Mouse (Mus musculus): ENCODE data around the gene Kcnt2. TPM values are rescaled to one million over a fixed set of nuclear protein-coding genes. Genes with fewer than 3 reads are reported as not detected.
A peak's percentile ranks its signal among the peaks of the same experiment; 100 is the strongest.

Gene Kcnt2
- polyA plus RNA-seq (2012; rRNA removed) (1.9 and 2.2 TPM in 2 replicates), polyA plus RNA-seq (2014; fragmentation: Nextera tagmentation; extraction: Ambion mirVana) (2.3 and 3.2 TPM in 2 replicates)

- Histone ChIP-seq H3K27me3 (ENCODE audit: control insufficient read depth, insufficient read depth, low read length) (no peaks in the 10 kb centered on the region), H3K9ac (ENCODE audit: low read depth, low read length, severe bottlenecking) (peak within 1 kb of the TSS; percentile 55), H3K9me3 (ENCODE audit: control insufficient read depth, low read length) (no peaks in the 10 kb centered on the region), H3K4me3 (replicated peaks; ENCODE audit: low read length) (peak within 1 kb of the TSS; percentile 52), H3K4me2 (replicated peaks; ENCODE audit: low read depth, low read length, severe bottlenecking) (peak within 1 kb of the TSS; percentile 84), H3K27ac (replicated peaks; ENCODE audit: low read depth, low read length) (no peak within 1 kb of the TSS), H3K4me1 (ENCODE audit: control insufficient read depth, insufficient read depth, low read length) (no peaks in the 10 kb centered on the region), H3K36me3 (ENCODE audit: control insufficient read depth, insufficient read depth, low read length) (no peaks in the 10 kb centered on the region)
- peak; percentile 40 for DNase-seq (ENCODE audit: low spot score)
- peak; percentile 58 for ATAC-seq (ENCODE audit: low FRiP score, low read depth)
- under 1% methylated on average over 21 of the region's 21 CpGs for WGBS
- no peak for TF ChIP-seq POLR2A (IDR thresholded peaks at IDR 0.05; ENCODE audit: borderline replicate concordance, extremely low read depth, insufficient read depth, insufficient read length)
Observed at GRCm38 (mm10) chr1:140245876-140246597, at the start of gene Kcnt2. TSS of gene Kcnt2 (plus strand) at chr1:140246158.

DNA sequence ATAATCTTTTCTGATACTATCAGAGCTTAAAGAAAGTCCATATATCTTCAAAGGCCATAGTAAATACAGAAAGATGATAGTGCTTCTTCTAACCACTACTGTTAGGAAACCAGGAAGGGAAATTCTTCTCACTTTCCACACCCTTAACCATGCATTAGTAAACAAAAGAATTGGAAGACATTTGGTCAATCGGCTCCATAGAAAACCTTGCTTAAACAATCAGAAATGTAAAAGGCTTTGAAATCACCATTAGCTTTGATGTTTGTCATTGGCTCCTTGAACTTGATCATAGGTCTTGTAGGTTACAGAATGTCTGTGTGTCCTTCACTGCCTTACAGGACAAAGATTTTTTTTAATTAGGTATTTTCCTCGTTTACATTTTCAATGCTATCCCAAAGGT lies 40.6 kb upstream of the Kcnt2 start:
- 77% methylated on average over 2 of the region's 2 CpGs for WGBS
- Histone ChIP-seq H3K27me3 (ENCODE audit: control insufficient read depth, insufficient read depth, low read length) (no peaks in the 10 kb centered on the region), H3K4me3 (replicated peaks; ENCODE audit: low read length) (no peak overlapping the region), H3K4me2 (replicated peaks; ENCODE audit: low read depth, low read length, severe bottlenecking) (no peak overlapping the region), H3K9ac (ENCODE audit: low read depth, low read length, severe bottlenecking) (no peak overlapping the region), H3K9me3 (ENCODE audit: control insufficient read depth, low read length) (peaks cover under 1% of the 10 kb centered on the region), H3K4me1 (ENCODE audit: control insufficient read depth, insufficient read depth, low read length) (no peaks in the 10 kb centered on the region), H3K27ac (replicated peaks; ENCODE audit: low read depth, low read length) (no peak overlapping the region), H3K36me3 (ENCODE audit: control insufficient read depth, insufficient read depth, low read length) (no peaks in the 10 kb centered on the region)
- TF ChIP-seq POLR2A (IDR thresholded peaks at IDR 0.05; ENCODE audit: borderline replicate concordance, extremely low read depth, insufficient read depth, insufficient read length) = no peak
- no peak for DNase-seq (ENCODE audit: low spot score)
- no peak for ATAC-seq (ENCODE audit: low FRiP score, low read depth)

GRCm38 (mm10) chr1:140225221-140225620 lies 20.7 kb upstream of the Kcnt2 start:
- H3K4me1 ChIP-seq (ENCODE audit: control insufficient read depth, insufficient read depth, low read length) = no peaks in the 10 kb centered on the region
- H3K9me3 ChIP-seq (ENCODE audit: control insufficient read depth, low read length) = no peaks in the 10 kb centered on the region
- H3K4me2 ChIP-seq (replicated peaks; ENCODE audit: low read depth, low read length, severe bottlenecking) = no peak overlapping the region
- no peak for TF ChIP-seq POLR2A (IDR thresholded peaks at IDR 0.05; ENCODE audit: borderline replicate concordance, extremely low read depth, insufficient read depth, insufficient read length)
- no peaks in the 10 kb centered on the region for H3K27me3 ChIP-seq (ENCODE audit: control insufficient read depth, insufficient read depth, low read length)
- no peak overlapping the region for H3K27ac ChIP-seq (replicated peaks; ENCODE audit: low read depth, low read length)
- 25% methylated on average over 3 of the region's 3 CpGs for WGBS
- no peaks in the 10 kb centered on the region for H3K36me3 ChIP-seq (ENCODE audit: control insufficient read depth, insufficient read depth, low read length)
- H3K9ac ChIP-seq (ENCODE audit: low read depth, low read length, severe bottlenecking) = no peak overlapping the region
- H3K4me3 ChIP-seq (replicated peaks; ENCODE audit: low read length) = no peak overlapping the region
- no peak for ATAC-seq (ENCODE audit: low FRiP score, low read depth)
- no peak for DNase-seq (ENCODE audit: low spot score)

GRCm38 (mm10) chr1:140226673-140227072 lies 19.3 kb upstream of the Kcnt2 start:
- Histone ChIP-seq H3K9ac (ENCODE audit: low read depth, low read length, severe bottlenecking) (no peak overlapping the region), H3K36me3 (ENCODE audit: control insufficient read depth, insufficient read depth, low read length) (no peaks in the 10 kb centered on the region), H3K4me2 (replicated peaks; ENCODE audit: low read depth, low read length, severe bottlenecking) (no peak overlapping the region), H3K4me3 (replicated peaks; ENCODE audit: low read length) (no peak overlapping the region), H3K27ac (replicated peaks; ENCODE audit: low read depth, low read length) (no peak overlapping the region), H3K4me1 (ENCODE audit: control insufficient read depth, insufficient read depth, low read length) (no peaks in the 10 kb centered on the region), H3K27me3 (ENCODE audit: control insufficient read depth, insufficient read depth, low read length) (no peaks in the 10 kb centered on the region), H3K9me3 (ENCODE audit: control insufficient read depth, low read length) (no peaks in the 10 kb centered on the region)
- DNase-seq (ENCODE audit: low spot score) = no peak
- TF ChIP-seq POLR2A (IDR thresholded peaks at IDR 0.05; ENCODE audit: borderline replicate concordance, extremely low read depth, insufficient read depth, insufficient read length) = no peak
- ATAC-seq (ENCODE audit: low FRiP score, low read depth) = no peak
- WGBS = 72% methylated on average over 8 of the region's 8 CpGs

GRCm38 (mm10) chr1:140245465-140245864 lies 493 bp upstream of the Kcnt2 start:
- peak; percentile 80 for DNase-seq (ENCODE audit: low spot score)
- TF ChIP-seq POLR2A (IDR thresholded peaks at IDR 0.05; ENCODE audit: borderline replicate concordance, extremely low read depth, insufficient read depth, insufficient read length) = 0 out of 2 replicates have a peak, but pooled peaks have one; percentile 41
- H3K36me3 ChIP-seq (ENCODE audit: control insufficient read depth, insufficient read depth, low read length) = no peaks in the 10 kb centered on the region
- H3K4me3 ChIP-seq (replicated peaks; ENCODE audit: low read length) = peak overlapping the region; percentile 52
- no peaks in the 10 kb centered on the region for H3K27me3 ChIP-seq (ENCODE audit: control insufficient read depth, insufficient read depth, low read length)
- H3K9ac ChIP-seq (ENCODE audit: low read depth, low read length, severe bottlenecking) = peak overlapping the region; percentile 55
- no peaks in the 10 kb centered on the region for H3K9me3 ChIP-seq (ENCODE audit: control insufficient read depth, low read length)
- peak; percentile 98 for ATAC-seq (ENCODE audit: low FRiP score, low read depth)
- H3K4me1 ChIP-seq (ENCODE audit: control insufficient read depth, insufficient read depth, low read length) = no peaks in the 10 kb centered on the region
- peak overlapping the region; percentile 84 for H3K4me2 ChIP-seq (replicated peaks; ENCODE audit: low read depth, low read length, severe bottlenecking)
- WGBS = under 1% methylated on average over 17 of the region's 17 CpGs
- no peak overlapping the region for H3K27ac ChIP-seq (replicated peaks; ENCODE audit: low read depth, low read length)
